Comparison of ENCODE assay signal across 8 mouse cellular contexts in the genomic region with DNA sequence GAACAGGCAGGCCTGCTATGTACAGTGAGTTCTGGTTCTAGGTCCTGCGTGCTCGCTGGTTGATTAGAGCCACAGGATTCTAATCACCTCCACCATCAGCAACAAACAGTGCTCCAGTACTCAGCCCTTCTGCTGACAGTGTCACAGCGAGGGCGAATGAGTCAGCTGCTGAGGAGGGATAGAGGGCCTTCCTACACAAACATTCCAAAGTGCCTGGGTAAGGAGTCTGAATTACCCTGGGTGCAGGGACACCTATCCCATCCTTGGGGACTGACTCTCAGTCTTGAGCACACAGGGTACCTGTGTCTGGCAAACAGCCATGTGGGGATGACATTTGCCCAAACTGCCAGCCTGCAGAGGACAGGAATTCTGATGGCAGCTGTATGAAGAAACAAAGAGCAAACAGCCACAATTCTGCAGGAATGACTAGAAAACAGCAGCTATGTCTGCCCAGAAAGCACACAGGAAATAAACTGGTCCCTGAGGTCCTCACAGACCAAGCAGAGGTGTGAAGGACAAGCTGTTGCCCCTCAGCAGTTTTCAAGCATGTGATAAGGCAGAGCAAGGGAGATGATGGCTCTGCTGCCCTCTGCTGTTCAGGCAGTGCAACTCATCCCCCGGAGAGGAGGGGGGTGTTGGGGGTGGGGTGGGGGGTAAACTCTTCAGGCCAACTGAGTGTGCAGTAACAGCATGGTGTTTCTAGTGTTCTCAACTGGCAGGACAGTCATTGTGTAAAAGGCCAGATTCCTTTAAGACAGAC.
A peak's percentile ranks its signal among the peaks of the same experiment; 100 is the strongest.
DNase-seq lines count a peak whose midpoint lies in the region; TF ChIP-seq lines count a peak whose summit lies in the region.

No protein-coding gene starts in this region.

- DNase-seq in left cerebral cortex, adult 18-20 months (ENCODE audit: low spot score in 2 of 2) = peak; percentile 34 to 46
- DNase-seq in left cerebral cortex, adult 9 months (ENCODE audit: low spot score in 2 of 2) = no peak
- peak; percentile 48 for DNase-seq in ES-E14 (ENCODE audit: low read depth, low spot score)
- peak; percentile 76 for DNase-seq in brain, adult 2 months (ENCODE audit: low read depth, low spot score)
- no peak for DNase-seq in heart, embryonic 10.5 days (ENCODE audit: low spot score)
- DNase-seq in layer of hippocampus, postnatal 10 days (ENCODE audit: low spot score in 2 of 2) = peak; percentile 67 to 69
- DNase-seq in naive thymus-derived CD4-positive, alpha-beta T cell, adult 2 months (ENCODE audit: low read depth) = peak; percentile 69
- DNase-seq in urinary bladder, postnatal 25 days (ENCODE audit: low spot score) = peak; percentile 52

- H3K4me3 ChIP-seq in ES-E14 (ENCODE audit: insufficient read depth in 1 of 2, low read depth in 1 of 2, low read length in 2 of 2, poor library complexity in 1 of 2, severe bottlenecking in 1 of 2) = no peak overlapping the region
- no peak overlapping the region for H3K4me3 ChIP-seq in heart, embryonic 10.5 days

- no peaks in the 10 kb centered on the region for H3K9me3 ChIP-seq in ES-E14 (ENCODE audit: control insufficient read depth, insufficient read depth, low read depth, low read length)
- H3K9me3 ChIP-seq in heart, embryonic 10.5 days = no peaks in the 10 kb centered on the region

- no peak overlapping the region for H3K9ac ChIP-seq in ES-E14 (ENCODE audit: insufficient read depth, low read depth, low read length, poor library complexity, severe bottlenecking)

- H3K27ac ChIP-seq in ES-E14 (ENCODE audit: insufficient read depth, low read depth, low read length, poor library complexity, severe bottlenecking) = no peak overlapping the region
- peak overlapping the region; percentile 69 for H3K27ac ChIP-seq in heart, embryonic 10.5 days

- in situ Hi-C loops in ES-E14 (cut with MboI; ENCODE audit: low sequenced_read_pairs in 2 of 2, unreplicated experiment in 2 of 2) = no loop called here

- H3K27me3 ChIP-seq in heart, embryonic 10.5 days (ENCODE audit: insufficient read depth, poor library complexity, severe bottlenecking) = no peaks in the 10 kb centered on the region

- WGBS in heart, embryonic 10.5 days = 29% methylated on average over 5 of the region's 5 CpGs

- H3K36me3 ChIP-seq in ES-E14 (ENCODE audit: control insufficient read depth, insufficient read depth, low read length, poor library complexity, severe bottlenecking) = peaks cover 10% of the 10 kb centered on the region
- H3K36me3 ChIP-seq in heart, embryonic 10.5 days = peaks cover 52% of the 10 kb centered on the region

- peaks cover 2 to 4% of the 10 kb centered on the region in 2 experiments; a peak in 1 of 4 replicates for H3K4me1 ChIP-seq in ES-E14 (ENCODE audit: control insufficient read depth in 2 of 2, insufficient read depth in 2 of 2, low read length in 2 of 2, poor library complexity in 1 of 2)
- peaks cover 47% of the 10 kb centered on the region for H3K4me1 ChIP-seq in heart, embryonic 10.5 days

TF ChIP-seq in ES-E14, 5 proteins besides CTCF, POLR2A, EP300 and RAD21:
- TF ChIP-seq ZC3H11A (IDR thresholded peaks at IDR 0.05; ENCODE audit: borderline replicate concordance, low read depth, low read length) (peak; percentile 30; the same call in 1 of the 2 replicates), MAFK (IDR thresholded peaks at IDR 0.05; ENCODE audit: insufficient read depth, low read depth, low read length) (no peak)
TF ChIP-seq in ES-E14: peak in this region for 1.

Comparison
In these comparisons a context has a peak if more than half of its experiments do, and no peak if none do; other contexts are left out.
1. DNase-seq: peak in left cerebral cortex, adult 18-20 months (2 of 2), ES-E14 (single experiment), brain, adult 2 months (single experiment), layer of hippocampus, postnatal 10 days (2 of 2), naive thymus-derived CD4-positive, alpha-beta T cell, adult 2 months (single experiment) and urinary bladder, postnatal 25 days (single experiment); none in left cerebral cortex, adult 9 months (0 of 2) and heart, embryonic 10.5 days (single experiment).